Mouse (Mus musculus) mouse trophoblast stem cell (cell line): Measurements from ENCODE around the gene Trim33.

Experiments
- in situ Hi-C, 2 experiments: fragments of 300-500 bp; cut with MseI, MboI; formaldehyde crosslinking; loops; 2 replicates in 1 of 2; 3 replicates in 1 of 2; pipeline ENCODE4 v1.15.1; 2025

Trim33 gene

DNA sequence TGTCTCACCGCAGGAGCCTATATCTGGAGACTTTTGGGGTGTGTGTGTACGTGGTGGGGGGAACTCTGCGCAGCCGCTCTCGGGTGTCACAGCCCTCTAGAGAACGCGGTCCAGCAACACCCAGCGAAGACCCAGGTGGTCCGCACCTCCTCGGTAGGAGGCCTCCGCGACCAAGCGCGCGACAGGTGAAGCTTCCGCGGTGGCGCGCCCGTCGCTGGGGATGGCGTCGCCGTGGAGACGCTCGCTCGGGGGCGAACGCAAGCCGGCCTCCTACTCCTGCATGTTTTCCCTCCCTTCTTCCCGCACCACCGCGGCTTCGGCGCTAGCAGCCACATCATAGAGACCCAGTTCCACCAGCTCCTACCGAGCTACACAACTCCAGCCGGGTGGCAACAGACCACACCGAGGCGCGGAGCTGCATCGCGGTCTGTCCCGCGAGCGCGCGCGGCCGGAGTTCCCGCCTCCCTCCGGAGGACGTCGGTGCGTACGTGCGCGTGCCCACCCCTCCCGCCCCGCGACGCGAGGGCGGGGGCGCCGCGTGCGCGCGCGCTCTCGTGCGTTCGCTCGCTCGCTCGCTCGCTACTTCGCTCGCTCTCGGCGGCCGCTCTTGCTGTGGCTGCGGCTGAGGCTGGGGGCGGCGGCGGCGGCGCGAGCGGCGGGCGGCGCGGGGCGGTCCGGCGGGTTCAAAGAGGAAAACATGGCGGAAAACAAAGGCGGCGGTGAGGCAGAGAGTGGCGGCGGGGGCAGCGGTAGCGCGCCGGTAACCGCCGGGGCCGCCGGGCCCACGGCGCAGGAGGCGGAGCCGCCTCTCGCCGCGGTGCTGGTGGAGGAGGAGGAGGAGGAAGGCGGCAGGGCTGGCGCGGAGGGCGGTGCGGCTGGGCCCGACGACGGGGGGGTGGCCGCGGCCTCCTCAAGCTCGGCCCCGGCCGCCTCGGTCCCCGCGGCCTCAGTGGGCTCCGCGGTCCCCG, at the start of gene Trim33:
TSS of gene Trim33 (plus strand) at position 112 of the 968 bp plus-strand sequence.
- in situ Hi-C loops: no loop called here

DNA sequence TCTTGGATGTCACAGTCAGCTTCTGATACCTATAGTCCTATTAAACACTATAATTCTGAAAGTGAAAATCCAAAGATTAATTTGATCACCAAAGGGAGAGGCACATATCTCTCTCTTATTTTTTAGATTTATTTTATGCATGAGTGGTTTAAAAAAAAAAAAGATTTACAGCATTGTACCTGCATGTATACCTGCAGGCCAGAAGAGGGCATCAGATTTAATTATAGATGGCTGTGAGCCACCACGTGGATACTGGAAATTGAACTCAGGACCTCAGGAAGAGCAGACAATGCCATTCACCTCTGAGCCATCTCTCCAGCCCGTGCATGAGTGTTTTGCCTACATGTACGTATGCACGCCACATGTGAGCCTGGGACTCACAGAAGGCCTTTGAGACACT, 46.7 kb upstream of the Trim33 start:
- in situ Hi-C loops: no loop called here

- in situ Hi-C loops: no loop called here
These were observed 37.6 kb upstream of the Trim33 start for GRCm38 (mm10) chr3:103241524-103241923.

DNA sequence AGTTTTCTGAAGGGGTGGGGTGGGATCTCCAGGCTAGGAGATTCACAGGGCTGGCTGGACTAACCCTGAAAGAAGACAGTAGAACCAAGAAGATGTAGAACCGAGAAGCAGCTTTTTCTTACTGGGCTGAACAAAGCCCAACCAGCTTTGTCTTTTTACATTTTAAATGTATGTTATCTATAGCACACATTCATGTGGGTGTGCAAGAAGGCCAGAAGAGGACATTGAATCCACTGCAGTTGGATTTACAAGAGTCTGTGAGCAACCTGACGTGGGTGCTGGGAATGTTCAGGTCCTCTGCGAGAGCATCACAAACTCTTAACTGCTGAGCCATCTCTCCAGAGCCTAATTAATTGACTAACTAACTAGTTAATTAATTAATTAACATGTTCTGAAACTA, 36.9 kb upstream of the Trim33 start:
- in situ Hi-C loops: no loop called here

DNA sequence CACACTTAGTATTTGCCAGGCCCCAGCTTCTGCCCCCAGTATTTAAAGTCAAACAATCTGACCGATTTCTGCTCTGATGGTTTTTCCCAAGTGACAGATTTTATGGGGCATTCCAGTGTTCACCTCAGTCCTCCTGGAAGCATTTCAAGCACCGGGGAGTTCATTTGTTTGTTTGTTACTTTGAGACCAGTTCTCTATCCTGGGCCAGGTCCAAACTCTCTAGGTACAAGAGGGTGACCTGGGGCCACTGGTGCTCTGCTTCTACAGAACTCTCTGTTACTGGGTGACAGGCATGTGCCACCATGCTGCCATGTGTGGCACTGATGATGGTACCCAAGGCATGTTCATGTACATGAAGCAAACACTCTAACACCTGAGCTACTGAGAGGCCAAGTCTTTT, 35.6 kb upstream of the Trim33 start:
- in situ Hi-C loops: no loop called here

GRCm38 (mm10) chr3:103246627-103247260, 32.3 kb upstream of the Trim33 start:
- in situ Hi-C loops: no loop called here

DNA sequence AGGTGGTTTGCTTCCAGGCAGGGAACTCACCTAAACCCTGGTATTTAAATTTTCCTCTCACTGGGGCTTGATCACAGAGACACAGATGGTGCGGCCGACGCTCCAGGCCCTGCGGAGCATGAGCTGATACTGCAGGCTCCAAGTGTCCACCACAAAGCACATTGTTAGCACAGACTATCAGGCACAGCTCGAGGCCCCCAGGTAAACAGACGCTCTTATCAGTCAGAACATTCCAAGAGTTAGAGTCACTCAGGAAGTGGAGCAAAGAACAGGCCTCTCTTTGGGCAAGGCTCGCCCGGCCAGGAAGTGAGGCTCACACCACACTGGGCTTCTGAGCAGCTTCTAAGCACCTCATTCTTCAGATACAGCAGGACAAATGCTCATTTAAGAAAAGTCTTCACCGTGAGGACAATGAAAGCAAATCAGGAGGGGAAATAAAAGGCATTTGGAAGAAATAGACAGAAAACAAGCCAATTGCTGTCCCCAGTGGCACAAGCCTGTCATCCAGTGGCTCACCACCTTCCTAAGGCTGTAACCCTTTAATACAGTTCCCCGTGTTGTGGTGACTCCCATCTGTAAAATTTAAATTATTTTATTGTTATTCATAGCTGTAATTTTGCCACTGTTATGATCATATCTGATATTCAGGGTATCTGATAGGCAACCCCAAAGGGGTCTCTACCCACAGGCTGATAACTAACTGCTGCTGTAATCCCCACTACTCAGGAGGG, 22.8 kb upstream of the Trim33 start:
- in situ Hi-C loops: no loop called here

DNA sequence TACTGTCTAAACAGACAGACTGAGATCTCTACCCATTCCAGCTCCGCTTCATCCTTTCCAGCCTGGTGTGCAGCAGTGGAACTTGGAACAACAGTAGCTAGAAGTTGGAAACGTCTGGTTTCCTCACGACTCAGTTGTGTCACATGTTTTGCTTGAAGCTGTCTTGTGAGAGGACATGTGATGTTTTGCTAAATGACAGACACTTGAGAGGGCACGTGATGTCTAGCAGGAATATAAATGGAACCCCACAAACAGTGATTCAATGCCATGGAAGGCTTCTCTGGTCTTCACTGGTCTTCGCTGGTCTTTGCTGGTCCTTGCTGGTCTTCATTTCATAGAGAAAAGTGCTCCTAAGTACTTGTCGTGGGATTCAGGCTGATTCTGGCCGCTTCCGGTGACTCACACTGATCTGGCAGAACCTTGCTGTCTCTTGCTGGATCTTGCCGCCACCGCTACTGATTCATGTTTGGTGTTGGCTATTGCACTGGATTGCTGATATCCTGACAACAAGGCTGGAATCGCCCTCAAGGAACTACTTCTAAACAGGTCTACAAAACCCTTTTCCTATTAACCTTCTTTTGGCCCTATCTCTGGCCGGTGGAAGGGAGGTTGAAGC, 16.2 kb upstream of the Trim33 start:
- in situ Hi-C loops: no loop called here

GRCm38 (mm10) chr3:103278561-103279181, 422 bp upstream of the Trim33 start:
- in situ Hi-C loops: no loop called here

- in situ Hi-C loops: no loop called here
These were observed 1.2 kb downstream of the Trim33 start for GRCm38 (mm10) chr3:103280241-103280761.

- in situ Hi-C loops: no loop called here
These were observed 1.8 kb downstream of the Trim33 start for GRCm38 (mm10) chr3:103280875-103281274.

DNA sequence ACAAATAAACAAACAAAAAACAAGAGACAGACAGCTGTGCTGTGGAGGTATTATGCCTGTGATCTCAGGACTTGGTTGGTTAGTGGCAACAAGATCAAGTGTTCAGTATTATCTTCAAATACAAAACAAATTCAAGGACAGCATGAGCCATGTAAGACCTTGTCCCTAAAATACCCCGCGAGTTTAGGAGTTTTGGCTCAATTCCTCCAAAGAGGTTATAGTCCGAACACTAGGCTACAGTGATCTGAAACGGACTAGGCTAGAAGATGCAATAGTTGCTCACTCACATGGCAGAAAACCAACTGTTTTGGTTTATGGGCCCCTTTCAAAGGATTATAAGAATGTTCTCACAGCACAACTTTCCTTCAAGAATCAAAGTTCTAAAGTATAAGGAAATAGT, 9.7 kb downstream of the Trim33 start:
- in situ Hi-C loops: no loop called here

GRCm38 (mm10) chr3:103291087-103291486, 12.0 kb downstream of the Trim33 start:
- in situ Hi-C loops: no loop called here

GRCm38 (mm10) chr3:103305411-103305982, 26.4 kb downstream of the Trim33 start:
- in situ Hi-C loops: no loop called here

DNA sequence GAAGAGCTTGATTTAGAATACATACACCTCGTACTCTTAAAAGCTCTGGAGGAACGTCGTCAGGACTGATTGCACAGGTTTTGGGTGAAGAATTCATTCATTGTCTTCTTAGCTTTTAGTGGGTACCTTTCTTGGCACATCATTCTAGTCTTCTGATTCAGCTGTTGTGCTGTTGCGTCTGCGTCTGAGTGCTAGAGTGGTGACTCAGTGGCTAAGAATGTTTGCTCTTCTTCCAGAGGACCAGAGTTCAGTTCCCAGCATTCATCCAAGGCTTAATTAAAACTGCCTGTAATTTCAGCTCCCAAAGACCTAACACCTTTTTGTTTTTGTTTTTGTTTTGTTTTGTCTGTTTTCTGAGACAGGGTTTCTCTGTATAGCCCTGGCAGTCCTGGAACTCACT, 30.2 kb downstream of the Trim33 start:
- in situ Hi-C loops: no loop called here

- in situ Hi-C loops: no loop called here
These were observed 30.7 kb downstream of the Trim33 start for GRCm38 (mm10) chr3:103309750-103310149.

DNA sequence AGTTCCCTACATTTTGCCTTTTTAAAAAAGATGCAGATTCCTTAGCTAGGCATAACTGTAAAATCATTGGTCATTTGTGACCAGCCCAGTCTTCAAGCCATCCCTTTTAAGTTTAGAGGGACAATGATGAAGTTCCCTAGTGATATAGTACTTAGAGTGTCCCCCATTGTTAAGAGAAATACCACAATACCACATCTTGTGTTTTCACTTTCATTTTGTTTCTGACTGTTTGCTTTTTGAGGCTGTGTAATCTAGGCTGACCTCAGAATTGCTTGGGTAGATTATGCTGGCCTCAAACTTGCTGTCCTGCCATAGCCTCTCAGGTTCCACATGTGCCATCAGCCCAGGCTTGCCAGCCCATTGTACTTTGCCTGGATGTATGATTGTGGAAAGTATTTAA, 35.2 kb downstream of the Trim33 start:
- in situ Hi-C loops: no loop called here

DNA sequence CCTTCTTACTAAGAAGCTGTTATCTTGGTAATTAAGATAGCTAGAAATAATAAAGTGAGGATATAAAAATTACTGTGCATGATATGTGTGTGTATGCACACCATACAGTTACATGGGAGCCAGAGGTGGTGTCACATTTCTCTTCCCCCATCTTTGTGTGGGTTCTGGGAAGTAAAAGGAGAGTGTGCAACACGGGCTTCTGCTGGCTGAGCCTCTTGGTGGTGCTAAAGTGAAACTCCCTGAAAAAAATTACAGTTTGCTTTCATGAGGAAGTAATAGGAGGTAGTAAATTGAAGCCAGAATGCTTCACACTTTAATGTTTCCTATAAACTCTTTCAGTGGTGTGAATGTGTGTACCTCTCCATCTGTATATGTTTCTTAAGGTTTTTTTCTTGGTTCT, 56.3 kb downstream of the Trim33 start:
- in situ Hi-C loops: no loop called here

- in situ Hi-C loops: no loop called here
These were observed 67.6 kb downstream of the Trim33 start for GRCm38 (mm10) chr3:103346658-103347057.

DNA sequence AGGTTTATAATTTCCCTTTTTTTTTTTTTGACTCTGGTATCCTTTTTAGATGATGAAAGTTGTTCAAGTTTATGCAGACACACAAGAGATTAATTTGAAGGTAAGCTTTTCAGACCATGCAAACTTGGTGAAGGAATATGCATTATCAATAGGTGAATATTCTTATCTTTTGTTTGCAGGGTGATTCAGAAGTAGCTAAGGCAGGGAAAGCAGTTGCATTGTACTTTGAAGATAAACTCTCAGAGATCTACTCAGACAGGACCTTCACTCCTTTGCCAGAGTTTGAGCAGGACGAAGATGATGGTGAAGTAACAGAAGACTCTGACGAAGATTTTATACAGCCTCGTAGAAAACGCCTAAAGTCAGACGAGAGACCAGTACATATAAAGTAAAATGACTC, 74.4 kb downstream of the Trim33 start:
- in situ Hi-C loops: no loop called here

- in situ Hi-C loops: no loop called here
These were observed 74.9 kb downstream of the Trim33 start for GRCm38 (mm10) chr3:103354041-103354440.
